Mouse (Mus musculus) heart, embryonic 16.5 days (tissue): ENCODE results near the gene Kiss1r. TPM values are rescaled to one million over a fixed set of nuclear protein-coding genes. Genes with fewer than 3 reads are reported as not detected.
A peak's percentile ranks its signal among the peaks of the same experiment; 100 is the strongest.

Source experiments
- ATAC-seq: fragments of 200-750 bp; cut with Nextera tagmentation; replicated peaks from 2 replicates; pipeline ENCODE4 v1.8.0; 2017; ENCODE audit warnings: moderate number of reproducible peaks; ENCODE audit not compliant: insufficient read depth, low FRiP score; ENCODE audit errors: extremely low read depth
- H3K27ac ChIP-seq: fragments of 300-500 bp; sonication (generic); 2 replicates; pipeline ENCODE4 v1.5.1; 2014; ENCODE audit warnings: mild to moderate bottlenecking, low read length, control low read depth, moderate library complexity
- H3K27me3 ChIP-seq: fragments of 300-500 bp; sonication (generic); 2 replicates; pipeline ENCODE4 v1.6.1; 2014; ENCODE audit warnings: low read length, mixed read lengths; ENCODE audit not compliant: control insufficient read depth, insufficient read depth
- H3K36me3 ChIP-seq: fragments of 300-500 bp; sonication (generic); 2 replicates; pipeline ENCODE4 v1.6.1; 2014; ENCODE audit not compliant: control insufficient read depth, insufficient read depth
- H3K4me1 ChIP-seq: fragments of 300-500 bp; sonication (generic); 2 replicates; pipeline ENCODE4 v1.6.1; 2014; ENCODE audit warnings: low read length, mixed read lengths; ENCODE audit not compliant: control insufficient read depth, insufficient read depth
- H3K4me2 ChIP-seq: fragments of 300-500 bp; sonication (generic); 2 replicates; pipeline ENCODE4 v1.6.1; 2014; ENCODE audit warnings: low read depth, mild to moderate bottlenecking, control low read depth, low read length
- H3K4me3 ChIP-seq: fragments of 300-500 bp; sonication (generic); 2 replicates; pipeline ENCODE4 v1.5.1; 2014; ENCODE audit warnings: mild to moderate bottlenecking, control low read depth, low read length
- H3K9ac ChIP-seq: fragments of 300-500 bp; sonication (generic); 2 replicates; pipeline ENCODE4 v1.6.1; 2014; ENCODE audit warnings: low read length, control low read depth
- H3K9me3 ChIP-seq: fragments of 300-500 bp; sonication (generic); replicated peaks from 2 replicates; pipeline ENCODE4 v1.6.1; 2016; ENCODE audit warnings: low read length; ENCODE audit not compliant: control insufficient read depth
- WGBS: fragments of 180-500 bp; shearing (Covaris S2); extraction: QIAGEN DNeasy Blood & Tissue Kit; methylation state at CpG from one replicate; pipeline ENCODE4 v1.1.7; 2014; 5-methylcytosine and 5-hydroxymethylcytosine counted together
- polyA plus RNA-seq: library from polyadenylated mRNA; unstranded; fragments of >200 nt; fragmentation: Nextera tagmentation; extraction: Ambion mirVana; gene quantifications from 2 replicates; pipeline ENCODE4 v1.2.1, GENCODE M21; 2015

Kiss1r gene
- polyA plus RNA-seq, 1 experiment from 2014 or later, result 0.64 TPM

GRCm38 (mm10) chr10:79926491-79927323 is 9.9 kb downstream of the Kiss1r start, which contains the start of gene Arid3a:
Gene Arid3a (plus strand): TSS chr10:79927043.
- Histone ChIP-seq H3K4me2 (peak within 1 kb of the TSS; percentile 94), H3K36me3 (no peaks in the 10 kb centered on the region), H3K9ac (peak within 1 kb of the TSS; percentile 95), H3K4me1 (peaks cover 16% of the 10 kb centered on the region), H3K4me3 (peak within 1 kb of the TSS; percentile 93), H3K9me3 (no peaks in the 10 kb centered on the region), H3K27ac (peak within 1 kb of the TSS; percentile 93), H3K27me3 (peaks cover 14% of the 10 kb centered on the region)
- WGBS, result under 1% methylated on average over 63 of the region's 63 CpGs
- peak; percentile 73 for ATAC-seq

- Histone ChIP-seq H3K4me1 (peaks cover 20% of the 10 kb centered on the region), H3K36me3 (no peaks in the 10 kb centered on the region), H3K4me3 (peak overlapping the region; percentile 93), H3K27me3 (peaks cover 7% of the 10 kb centered on the region), H3K27ac (peak overlapping the region; percentile 93), H3K4me2 (peak overlapping the region; percentile 94), H3K9ac (peak overlapping the region; percentile 95), H3K9me3 (no peaks in the 10 kb centered on the region)
- WGBS, result under 1% methylated on average over 54 of the region's 54 CpGs
- ATAC-seq, result peak; percentile 34
Observed at GRCm38 (mm10) chr10:79927324-79928029, 10.7 kb downstream of the Kiss1r start.

GRCm38 (mm10) chr10:79928030-79928694 is 11.4 kb downstream of the Kiss1r start:
- H3K4me3 ChIP-seq, result peak overlapping the region; percentile 93
- H3K27ac ChIP-seq, result peak overlapping the region; percentile 93
- H3K4me2 ChIP-seq, result peak overlapping the region; percentile 94
- H3K4me1 ChIP-seq, result peaks cover 27% of the 10 kb centered on the region
- 1% methylated on average over 24 of the region's 29 CpGs for WGBS
- H3K9me3 ChIP-seq, result no peaks in the 10 kb centered on the region
- no peaks in the 10 kb centered on the region; the same call in 1 of the 2 replicates for H3K27me3 ChIP-seq
- peak overlapping the region; percentile 95 for H3K9ac ChIP-seq
- H3K36me3 ChIP-seq, result no peaks in the 10 kb centered on the region
- ATAC-seq, result no peak

- Histone ChIP-seq H3K27ac (no peak overlapping the region), H3K27me3 (no peaks in the 10 kb centered on the region), H3K9me3 (no peaks in the 10 kb centered on the region), H3K36me3 (no peaks in the 10 kb centered on the region), H3K4me3 (peak overlapping the region; percentile 22; the same call in 1 of the 2 replicates), H3K4me2 (peak overlapping the region; percentile 94), H3K4me1 (peaks cover 36% of the 10 kb centered on the region), H3K9ac (peak overlapping the region; percentile 0; the same call in 1 of the 2 replicates)
- WGBS, result 29% methylated on average over 9 of the region's 9 CpGs
- no peak for ATAC-seq
Observed at GRCm38 (mm10) chr10:79928907-79929701, 12.3 kb downstream of the Kiss1r start.

GRCm38 (mm10) chr10:79929967-79930825 is 13.4 kb downstream of the Kiss1r start:
- no peak overlapping the region for H3K27ac ChIP-seq
- WGBS, result 83% methylated on average over 18 of the region's 18 CpGs
- no peak overlapping the region for H3K4me3 ChIP-seq
- ATAC-seq, result no peak
- H3K4me2 ChIP-seq, result no peak overlapping the region
- no peak overlapping the region for H3K9ac ChIP-seq
- H3K36me3 ChIP-seq, result no peaks in the 10 kb centered on the region
- no peaks in the 10 kb centered on the region for H3K9me3 ChIP-seq
- no peaks in the 10 kb centered on the region for H3K27me3 ChIP-seq
- H3K4me1 ChIP-seq, result peaks cover 40% of the 10 kb centered on the region

GRCm38 (mm10) chr10:79930826-79931186 is 14.0 kb downstream of the Kiss1r start:
- WGBS, result 90% methylated on average over 16 of the region's 16 CpGs
- Histone ChIP-seq H3K4me2 (no peak overlapping the region), H3K9ac (no peak overlapping the region), H3K4me1 (peaks cover 38% of the 10 kb centered on the region), H3K9me3 (no peaks in the 10 kb centered on the region), H3K4me3 (no peak overlapping the region), H3K27me3 (no peaks in the 10 kb centered on the region), H3K36me3 (no peaks in the 10 kb centered on the region), H3K27ac (no peak overlapping the region)
- ATAC-seq, result no peak

GRCm38 (mm10) chr10:79931797-79932196 is 15.0 kb downstream of the Kiss1r start:
- Histone ChIP-seq H3K27me3 (no peaks in the 10 kb centered on the region), H3K9me3 (no peaks in the 10 kb centered on the region), H3K27ac (no peak overlapping the region), H3K4me1 (peaks cover 40% of the 10 kb centered on the region), H3K4me2 (no peak overlapping the region), H3K4me3 (no peak overlapping the region), H3K36me3 (no peaks in the 10 kb centered on the region), H3K9ac (no peak overlapping the region; the same call in 1 of the 2 replicates)
- no peak for ATAC-seq
- 83% methylated on average over 9 of the region's 9 CpGs for WGBS

- H3K4me3 ChIP-seq, result no peak overlapping the region
- H3K9ac ChIP-seq, result peak overlapping the region; percentile 51
- H3K4me1 ChIP-seq, result peaks cover 50% of the 10 kb centered on the region
- peak overlapping the region; percentile 29; the same call in 1 of the 2 replicates for H3K27ac ChIP-seq
- H3K4me2 ChIP-seq, result no peak overlapping the region
- no peaks in the 10 kb centered on the region for H3K36me3 ChIP-seq
- no peaks in the 10 kb centered on the region for H3K9me3 ChIP-seq
- no peak for ATAC-seq
- H3K27me3 ChIP-seq, result no peaks in the 10 kb centered on the region
- 13% methylated on average over 8 of the region's 8 CpGs for WGBS
Observed at GRCm38 (mm10) chr10:79932736-79933135, 16.0 kb downstream of the Kiss1r start.
